Mouse (Mus musculus) embryo, embryonic 10.5 days (tissue): ENCODE results near the gene Lamc1.

ENCODE experiments used
- DNase-seq: peaks from one replicate; pipeline ENCODE4 v3.0.0-alpha.2; 2015; ENCODE audit warnings: low spot score

The Lamc1 gene

DNA sequence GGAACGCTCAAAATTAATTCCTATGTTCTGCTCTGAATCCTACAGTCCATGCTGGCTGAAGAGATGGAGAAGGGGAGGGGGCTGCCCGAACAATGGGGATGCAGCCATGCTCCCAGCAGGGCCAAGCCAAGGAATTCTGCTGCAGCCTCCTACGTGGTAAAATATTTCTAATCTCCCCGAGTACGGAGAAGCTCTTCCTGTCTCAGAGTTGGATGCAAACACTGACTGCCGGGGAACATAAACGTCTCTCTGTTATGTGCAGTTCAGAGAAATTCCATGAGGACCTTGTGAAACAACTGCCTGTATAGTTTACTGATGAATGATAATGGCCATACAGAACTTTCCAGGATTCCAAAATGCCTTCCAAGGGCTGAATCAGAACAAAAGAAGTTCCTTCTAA is 67.5 kb downstream of the Lamc1 start:
- DNase-seq = peak; percentile 36

DNA sequence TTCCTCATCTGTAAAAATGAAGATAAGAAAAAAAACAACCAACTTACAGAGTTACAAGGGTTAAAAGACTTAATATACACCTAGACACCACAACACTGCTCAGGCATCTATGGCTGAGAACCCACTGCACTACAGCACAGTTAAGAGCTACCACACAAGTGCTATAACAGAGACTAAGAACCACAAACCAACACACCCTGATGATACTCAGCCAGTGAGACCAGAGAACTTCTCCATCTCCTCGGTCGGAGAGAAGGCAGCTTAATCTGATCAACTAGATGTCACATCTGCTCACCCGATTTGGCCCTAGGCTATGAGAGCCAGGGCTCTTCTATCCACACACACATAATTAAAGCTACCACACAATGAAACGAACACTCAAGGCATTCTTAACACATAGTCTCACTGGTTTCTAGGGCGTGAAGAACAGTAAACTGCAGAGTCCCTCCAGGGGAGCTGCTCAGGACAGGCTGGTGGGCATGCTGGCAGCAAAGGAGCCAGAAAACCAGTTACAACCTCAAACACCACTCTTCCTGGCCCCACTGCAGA is 72.8 kb downstream of the Lamc1 start:
- no peak for DNase-seq

DNA sequence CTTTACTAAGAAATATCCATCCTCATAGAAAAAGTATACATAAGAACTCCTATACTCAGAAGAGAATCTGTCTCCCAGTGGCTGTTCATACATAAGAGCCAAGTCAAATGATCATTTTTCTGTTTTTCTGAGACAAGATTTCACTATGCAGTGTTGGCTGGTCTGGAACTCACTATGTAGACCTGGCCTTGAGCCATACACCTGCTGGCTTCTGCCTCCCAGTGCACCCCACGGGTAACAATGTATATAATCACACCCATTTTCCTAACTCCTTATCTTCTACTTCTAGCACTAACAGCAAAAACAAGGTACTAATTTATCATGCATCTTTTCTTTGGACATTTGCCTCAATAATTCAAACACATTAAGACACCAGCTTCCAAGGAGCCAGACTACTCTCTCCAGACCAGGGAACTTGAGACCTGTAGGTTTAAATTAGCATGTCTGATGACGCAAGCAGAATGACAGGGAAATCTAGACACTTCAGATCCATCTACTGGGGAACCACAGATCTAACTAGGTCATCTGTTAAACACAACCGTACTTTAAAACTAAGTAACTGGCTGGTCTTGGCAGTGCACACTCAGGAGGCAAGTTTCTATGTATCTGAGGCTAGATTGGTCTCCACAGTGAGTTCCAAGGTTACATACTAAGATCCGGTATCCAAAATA is 79.9 kb downstream of the Lamc1 start:
- no peak for DNase-seq

DNA sequence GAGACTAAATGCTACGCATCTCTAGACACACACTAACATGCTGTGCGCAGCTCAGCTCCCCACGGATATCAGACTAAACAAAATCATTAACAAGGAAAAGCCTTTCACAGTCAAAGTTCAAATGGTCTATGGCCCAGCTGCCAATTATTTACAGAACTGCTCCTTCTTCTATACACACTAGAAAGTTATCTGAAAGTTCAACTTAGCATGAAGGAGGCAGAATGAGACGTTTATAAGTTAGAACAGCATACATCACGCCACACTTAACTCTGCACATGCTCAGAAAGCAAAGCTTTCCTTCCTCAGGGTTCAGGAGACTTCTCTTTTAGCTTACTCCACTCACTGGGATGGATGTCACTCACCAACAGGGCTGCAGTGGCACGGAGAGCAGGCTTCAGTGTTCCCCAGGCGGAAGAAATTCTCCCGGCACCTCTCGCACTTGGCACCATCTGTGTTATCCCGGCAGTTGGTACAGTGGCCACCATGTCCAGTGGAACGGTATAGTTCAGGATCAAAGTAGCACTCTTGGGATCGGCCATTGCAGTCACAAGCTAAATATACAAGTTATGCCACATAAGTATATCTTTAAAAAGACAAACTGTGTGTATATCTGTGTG is 80.9 kb downstream of the Lamc1 start:
- DNase-seq = no peak

DNA sequence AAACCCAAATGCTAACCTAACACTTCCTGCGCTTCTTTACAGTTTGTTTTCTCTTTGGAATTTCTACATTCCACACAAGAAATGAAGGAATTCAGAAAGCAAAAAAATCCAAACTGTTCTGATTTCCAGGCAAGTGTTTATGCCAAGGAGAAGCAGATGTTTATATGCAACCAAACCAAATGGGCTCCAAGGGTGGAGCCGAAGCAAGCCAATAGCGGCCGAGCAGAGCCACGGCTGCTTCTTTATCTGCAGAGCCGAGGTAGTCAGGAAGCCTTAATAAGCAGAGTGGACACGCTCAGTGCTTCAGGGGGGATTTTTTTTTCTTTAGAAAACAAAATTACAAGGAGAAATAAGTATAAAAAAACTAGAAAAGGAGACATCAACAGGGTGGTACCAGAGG is 91.2 kb downstream of the Lamc1 start:
- DNase-seq = no peak

DNA sequence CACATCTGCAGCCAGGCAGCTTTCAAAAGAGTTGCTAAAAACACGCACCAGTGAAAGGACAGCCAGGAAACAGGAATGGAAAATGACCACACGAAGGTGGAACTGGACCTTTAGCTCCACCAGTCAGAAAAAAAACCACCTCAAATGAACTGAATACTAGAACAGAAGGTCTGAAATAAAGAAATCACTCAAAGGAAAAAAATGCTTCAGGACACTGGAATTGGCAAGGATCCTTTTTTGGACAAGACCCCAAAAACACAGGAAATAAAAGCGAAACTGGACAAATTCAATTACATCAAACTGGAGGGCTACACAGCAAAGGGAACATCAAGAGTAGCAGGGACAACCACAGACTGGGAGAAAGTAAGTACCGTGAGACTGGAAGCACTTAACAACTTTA is 97.0 kb downstream of the Lamc1 start:
- no peak for DNase-seq

DNA sequence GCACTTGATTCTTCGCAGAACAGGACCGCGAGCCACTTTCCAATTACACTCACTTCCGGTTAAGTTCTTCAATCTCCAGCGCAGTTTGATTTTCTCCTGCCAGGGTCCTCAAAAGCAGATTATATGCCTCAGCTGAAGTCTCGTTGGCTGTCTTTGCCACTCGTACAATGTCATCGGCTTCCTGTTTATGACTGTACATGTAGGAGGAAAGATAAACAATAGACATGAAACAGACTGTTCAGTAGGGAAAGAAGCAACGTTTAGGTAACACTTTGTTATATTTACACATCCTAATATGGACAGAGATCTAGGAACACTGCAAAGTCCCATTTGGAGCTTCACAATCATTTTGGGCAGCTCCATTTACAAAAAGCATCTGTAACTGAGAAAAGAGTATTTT is 100.9 kb downstream of the Lamc1 start:
- DNase-seq = no peak

DNA sequence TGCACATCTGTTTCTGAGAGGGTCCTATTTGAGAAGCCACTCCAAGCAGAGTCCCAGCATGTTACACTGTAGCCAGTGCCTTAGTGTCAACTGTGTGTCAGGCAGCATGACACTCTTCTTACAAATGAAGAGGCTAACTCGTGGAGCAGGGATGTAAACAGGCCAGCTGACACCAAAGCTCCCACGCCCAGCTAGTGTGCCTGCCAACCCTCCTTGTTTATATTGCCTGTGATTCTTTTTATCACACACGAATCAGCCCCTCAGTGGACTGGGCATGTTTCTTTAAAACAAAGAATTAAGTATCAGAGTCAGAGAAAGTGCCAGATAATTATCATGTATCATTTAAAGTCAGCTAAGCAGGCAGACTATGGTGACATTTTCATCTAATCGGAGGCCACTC is 104.7 kb downstream of the Lamc1 start:
- no peak for DNase-seq

DNA sequence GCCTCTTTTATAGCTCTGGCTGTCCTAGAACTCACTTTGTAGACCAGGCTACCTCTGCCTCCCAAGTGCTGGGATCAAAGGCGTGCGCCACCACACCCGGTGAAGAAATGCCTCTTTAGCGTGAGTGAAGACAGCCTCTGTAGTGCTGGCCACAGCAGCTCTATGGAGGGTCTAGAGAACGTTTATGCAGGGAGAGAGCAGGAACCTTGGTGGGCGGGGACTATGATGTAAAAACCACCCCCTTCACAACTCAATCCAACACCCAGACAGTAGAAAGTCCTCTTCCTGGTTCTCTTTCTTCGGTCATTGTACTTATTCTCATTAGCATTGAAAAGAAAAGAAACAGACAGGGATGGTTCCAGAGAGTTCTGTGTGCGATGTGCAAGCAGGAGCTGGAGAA is 105.5 kb downstream of the Lamc1 start:
- DNase-seq = no peak

DNA sequence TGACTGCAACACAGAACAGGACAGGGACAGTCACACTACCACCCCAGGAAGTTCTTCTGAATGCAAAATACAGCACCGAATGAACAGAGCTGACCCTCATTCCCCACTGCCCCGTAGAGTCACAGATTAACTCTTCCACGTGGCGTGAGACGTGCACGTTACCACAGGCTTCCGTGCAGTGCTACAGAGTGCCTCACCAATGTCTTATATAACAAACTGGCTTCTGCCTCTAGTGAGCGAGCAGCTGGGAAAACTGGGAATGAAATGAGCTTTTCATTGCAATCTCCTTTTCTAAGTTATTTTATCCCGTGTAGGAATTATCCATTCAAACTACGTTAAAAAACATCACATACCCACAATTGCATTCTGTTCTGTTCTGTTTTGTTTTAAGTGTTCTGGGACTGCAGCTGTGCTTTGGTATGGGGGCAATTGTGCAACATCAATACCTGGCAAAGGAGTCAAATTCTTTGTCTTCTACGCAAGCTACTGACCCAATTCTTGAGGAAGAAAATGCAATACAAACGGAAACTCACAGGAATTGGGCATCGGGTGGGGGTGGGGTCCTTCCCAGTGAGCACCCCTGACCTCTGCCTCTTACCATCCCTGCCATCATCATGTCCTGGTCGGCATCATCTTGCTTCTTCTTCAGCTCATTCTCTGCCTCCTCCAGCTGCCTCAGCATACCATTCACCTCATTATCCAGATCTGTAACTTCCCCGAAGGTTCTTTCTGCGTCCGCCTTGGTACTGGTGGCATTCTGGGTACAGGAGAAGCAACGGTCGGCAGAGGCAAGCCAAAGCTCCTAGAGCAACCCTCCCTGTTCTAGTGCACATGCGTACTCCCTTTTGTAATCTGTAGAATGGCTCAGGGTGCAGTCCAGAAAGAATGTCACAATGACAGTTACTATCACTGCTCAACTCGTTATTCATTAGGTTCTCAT is 106.5 kb downstream of the Lamc1 start:
- DNase-seq = no peak

DNA sequence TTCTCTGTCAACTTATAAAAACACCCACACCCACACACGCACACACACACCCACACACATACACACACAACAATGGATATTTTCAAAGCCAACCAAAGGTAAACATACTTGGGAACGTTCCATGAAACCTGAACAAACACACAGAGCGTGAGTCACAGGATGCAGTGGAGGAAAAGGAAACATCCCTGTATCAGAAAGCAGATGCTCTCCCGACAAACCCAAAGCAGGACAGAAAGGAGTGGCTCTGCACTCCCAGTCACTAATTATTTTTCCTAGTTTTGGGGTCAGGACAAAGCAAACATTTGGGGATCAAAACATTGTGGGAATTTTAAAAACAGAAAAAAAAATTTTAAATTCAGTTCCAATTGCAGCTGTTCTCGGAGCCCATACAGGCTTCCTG is 108.3 kb downstream of the Lamc1 start:
- peak; percentile 32 for DNase-seq

DNA sequence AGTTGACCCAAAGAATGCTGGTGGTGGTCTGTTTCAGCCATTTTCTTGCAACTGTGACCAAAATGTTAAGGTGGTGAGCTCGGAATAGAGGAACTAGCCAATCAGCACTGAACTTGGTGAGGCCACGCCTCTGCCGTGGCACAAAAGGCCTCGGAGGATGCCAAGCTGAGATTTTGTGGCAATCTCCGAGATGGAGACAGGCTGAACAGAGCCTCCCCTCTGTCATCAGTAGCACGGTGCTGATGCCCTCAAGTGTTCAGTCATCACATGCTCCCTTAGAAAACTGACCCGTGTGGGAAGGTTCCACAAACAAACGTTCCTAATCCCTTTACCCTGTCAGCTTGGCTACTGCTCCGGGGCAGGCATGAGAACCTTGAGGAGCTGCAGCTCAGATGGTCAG is 113.2 kb downstream of the Lamc1 start:
- DNase-seq = no peak

DNA sequence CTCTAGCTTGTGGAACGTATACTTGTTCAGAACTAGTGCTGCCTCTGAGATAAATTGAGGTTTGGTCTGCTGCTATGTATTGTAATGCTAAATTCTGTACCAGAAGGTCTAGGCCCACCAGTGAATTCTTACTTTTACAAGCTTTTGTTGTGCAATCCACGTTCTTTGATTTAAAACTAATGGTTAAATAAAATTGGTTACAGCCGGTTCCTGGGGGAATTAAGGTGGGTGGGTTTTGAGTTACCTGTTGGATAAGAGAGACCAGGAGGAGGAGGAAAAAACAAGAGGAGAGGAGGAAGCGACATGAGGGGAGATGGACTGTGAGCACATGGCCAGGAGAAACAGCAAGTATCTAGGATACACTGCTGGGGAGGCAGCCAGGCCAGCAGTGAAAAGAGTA is 116.1 kb downstream of the Lamc1 start:
- no peak for DNase-seq

DNA sequence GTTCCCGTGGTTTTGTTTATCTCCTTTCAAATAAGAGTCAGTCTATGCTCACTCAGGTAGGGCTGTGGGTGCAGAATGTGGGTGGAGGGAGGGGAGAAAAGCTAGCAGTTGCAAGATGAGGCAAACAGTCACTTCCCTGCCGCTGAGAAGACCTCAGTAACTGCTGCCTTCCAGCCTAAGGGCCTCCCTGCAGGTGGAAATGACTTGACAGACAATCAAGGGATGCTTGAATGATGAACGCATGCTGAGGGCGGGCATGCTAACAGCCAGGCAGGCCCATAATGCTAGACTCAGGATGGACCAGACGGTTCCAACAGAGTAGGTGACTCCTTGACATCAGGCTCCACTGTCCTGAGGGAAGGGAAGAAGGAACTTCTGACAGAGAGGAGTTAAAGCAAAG is 116.9 kb downstream of the Lamc1 start:
- no peak for DNase-seq

DNA sequence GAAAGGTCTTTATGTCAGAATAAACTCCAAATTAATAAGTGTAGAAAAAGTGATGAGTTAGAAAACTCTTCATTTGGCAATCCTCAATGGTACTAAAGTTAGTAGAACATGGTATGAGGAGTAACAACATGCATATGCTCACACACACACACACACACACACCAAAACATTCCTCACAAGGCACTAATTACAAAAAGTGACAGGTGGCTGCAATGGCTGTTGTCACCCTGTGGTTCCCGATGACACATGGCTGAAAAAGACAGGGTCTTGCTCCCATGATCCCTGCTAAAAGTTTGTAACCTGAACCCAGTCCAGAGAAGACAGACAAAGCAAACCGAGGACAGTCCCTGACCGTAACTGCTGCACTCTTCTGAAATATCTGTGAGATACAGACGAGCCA is 121.6 kb downstream of the Lamc1 start:
- DNase-seq = peak; percentile 17

DNA sequence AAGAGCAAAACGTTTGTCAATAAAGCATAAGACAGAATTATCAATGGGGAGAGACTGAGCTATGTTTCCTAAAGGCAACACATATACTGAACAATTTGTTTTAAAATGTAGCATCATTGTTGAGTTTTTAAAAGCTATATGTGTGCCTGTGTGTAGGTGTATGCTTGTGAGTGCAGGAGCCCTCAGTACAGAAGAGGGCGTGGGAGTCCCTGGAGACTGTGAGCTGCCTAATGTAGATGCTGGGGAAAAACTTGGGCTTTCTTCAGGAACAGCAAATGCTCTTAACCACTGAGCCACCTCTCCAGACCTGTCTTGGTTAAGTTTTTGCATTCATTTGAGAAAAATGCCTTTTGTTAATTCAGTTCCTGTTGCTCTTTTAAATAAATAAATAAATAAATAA is 122.4 kb downstream of the Lamc1 start:
- no peak for DNase-seq

DNA sequence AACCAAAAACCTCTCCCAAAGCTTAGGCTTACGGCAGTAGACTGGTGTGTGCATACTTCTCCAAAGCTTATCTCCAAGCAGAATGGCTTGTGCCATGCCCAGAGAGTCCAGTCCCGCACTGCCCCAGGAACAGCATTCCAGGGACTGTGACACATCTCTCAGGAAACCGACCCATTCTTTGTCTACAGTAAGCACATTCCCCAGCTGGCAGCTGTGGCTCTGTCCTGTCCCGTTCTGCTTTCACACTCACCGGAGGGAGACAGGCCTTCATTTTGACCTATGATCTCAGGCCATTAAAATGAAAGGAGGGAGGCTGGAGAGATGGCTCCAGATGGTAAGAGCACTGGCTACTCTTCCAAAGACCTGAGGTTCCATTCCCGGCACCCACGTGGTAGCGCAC is 130.4 kb downstream of the Lamc1 start:
- DNase-seq = peak; percentile 71

DNA sequence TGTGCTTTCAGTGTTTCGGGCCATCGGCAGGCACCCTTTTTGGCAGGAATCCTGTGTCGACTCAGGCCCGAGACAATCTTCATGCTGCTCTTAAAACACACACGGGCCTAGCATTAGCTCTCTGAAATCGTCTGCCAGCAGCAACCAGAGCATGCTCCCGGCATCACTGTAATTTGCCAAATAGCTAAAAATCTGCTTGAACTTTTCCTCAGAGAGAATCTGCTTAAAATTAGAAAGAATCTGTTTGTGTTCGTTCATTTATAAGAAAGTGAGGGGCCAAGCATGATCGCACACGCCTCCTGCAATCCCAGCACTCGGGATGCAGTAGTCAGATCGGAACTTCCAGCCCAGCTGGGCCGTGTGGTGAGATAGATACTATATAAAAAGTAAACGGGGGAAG is 131.1 kb downstream of the Lamc1 start:
- peak; percentile 15 for DNase-seq

DNA sequence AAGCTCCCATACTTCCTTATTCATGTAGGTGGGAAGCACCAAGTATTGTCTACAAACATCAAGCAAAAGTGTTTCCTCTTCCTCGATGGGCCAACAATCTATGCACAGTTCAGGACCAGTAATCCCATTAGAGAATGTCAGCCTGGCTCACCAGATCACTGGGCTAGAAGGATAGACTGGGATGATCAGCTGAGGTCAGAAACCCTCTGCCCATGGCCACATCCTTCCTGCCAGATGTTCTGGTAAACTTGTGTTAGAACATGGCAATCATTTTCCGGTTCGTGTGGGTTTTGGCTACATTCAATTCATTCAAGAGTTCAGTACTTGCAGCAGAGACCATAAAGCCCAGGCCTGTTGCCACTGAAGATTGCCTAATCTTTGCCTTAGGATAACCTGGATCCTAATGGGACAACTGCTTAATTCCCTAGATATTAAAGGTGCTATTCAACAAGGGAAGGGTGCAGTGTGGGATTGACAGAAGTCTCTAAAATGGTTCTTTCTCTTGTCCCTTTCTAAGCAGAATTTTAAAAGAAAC is 135.2 kb downstream of the Lamc1 start:
- DNase-seq = no peak

DNA sequence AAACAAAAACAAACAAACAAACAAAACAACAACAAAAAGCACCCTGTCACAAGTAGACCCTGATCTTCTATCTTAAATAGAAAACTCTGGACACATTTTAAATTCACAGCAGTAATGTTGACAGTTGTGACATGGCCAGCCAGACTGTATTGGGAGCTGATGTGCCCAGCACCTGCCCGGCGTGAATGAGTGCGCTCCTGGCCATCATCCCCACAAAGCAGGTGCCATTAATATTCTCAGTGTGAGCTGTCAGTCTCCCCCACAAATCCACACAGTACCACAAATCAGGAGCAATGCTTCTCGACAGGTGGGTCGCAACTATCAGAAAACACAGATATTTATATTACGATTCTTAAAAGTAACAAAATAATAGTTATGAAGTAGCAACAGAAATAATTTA is 139.6 kb downstream of the Lamc1 start:
- DNase-seq = no peak

DNA sequence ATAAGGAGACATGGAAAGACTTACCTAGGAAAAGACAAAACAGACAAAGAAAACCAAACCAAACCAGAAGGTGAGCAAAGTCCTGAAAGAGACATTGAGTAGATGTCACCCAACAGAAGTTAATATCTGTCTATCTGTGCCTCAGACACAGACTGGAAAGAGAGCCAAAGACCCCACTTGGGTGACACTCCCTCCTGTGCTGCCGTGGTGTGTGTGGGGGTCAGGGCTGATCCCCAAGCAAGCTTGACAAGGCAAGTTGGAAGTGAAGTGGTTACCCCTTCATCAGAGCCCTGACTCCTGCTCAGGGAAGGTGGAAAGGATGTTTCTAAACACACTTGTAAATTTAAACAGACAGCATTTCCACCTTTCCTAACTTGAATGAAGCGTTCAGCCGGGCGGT is 140.2 kb downstream of the Lamc1 start:
- no peak for DNase-seq

DNA sequence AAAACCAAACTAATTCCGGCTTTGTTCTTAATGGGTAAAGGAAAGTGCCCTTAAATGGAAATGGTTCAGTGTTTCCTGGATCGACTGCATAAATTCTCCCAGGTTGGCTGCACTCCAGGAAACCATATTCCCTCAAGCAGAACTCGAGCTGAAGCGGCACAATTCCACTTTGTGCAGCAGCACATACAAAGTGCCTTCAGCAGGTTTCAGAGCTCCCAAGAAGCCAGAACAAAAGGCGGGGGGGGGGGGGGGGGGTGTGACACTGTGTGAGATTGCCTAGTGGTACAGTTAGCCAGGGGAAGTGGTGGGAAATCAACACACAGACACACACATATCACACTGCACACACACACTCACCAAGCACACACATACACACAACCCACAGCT is 140.7 kb downstream of the Lamc1 start:
- peak; percentile 28 for DNase-seq
